Mouse (Mus musculus): ENCODE data around the gene Hoxd3. TPM values are rescaled to one million over a fixed set of nuclear protein-coding genes. Genes with fewer than 3 reads are reported as not detected.

Hoxd3 gene
- polyA plus RNA-seq, 1 experiment from 2014 or later: 1.3 TPM

GRCm38 (mm10) chr2:74668370-74669229 is 43.1 kb upstream of the Hoxd3 start:
- H3K9ac ChIP-seq (ENCODE audit: low read length): no peak overlapping the region
- H3K4me2 ChIP-seq (replicated peaks; ENCODE audit: low read depth): peak overlapping the region; percentile 52
- peak overlapping the region; percentile 32 for H3K4me3 ChIP-seq (ENCODE audit: low read depth, low read length)
- H3K27me3 ChIP-seq (ENCODE audit: control insufficient read depth, insufficient read depth, low read length): peaks cover 54% of the 10 kb centered on the region; the same call in 1 of the 2 replicates
- no peaks in the 10 kb centered on the region for H3K4me1 ChIP-seq (replicated peaks; ENCODE audit: control insufficient read depth, insufficient read depth)
- 0 out of 2 replicates have a peak, but pooled peaks have one; percentile 29 for ATAC-seq (ENCODE audit: low FRiP score, low TSS enrichment)
- no peak for TF ChIP-seq EP300 (optimal IDR thresholded peaks at IDR 0.05)
- TF ChIP-seq CTCF (IDR thresholded peaks at IDR 0.05; ENCODE audit: low read depth): no peak
- no peak for DNase-seq (ENCODE audit: low spot score)
- H3K9me3 ChIP-seq (ENCODE audit: control insufficient read depth, low read length): no peaks in the 10 kb centered on the region
- WGBS: 1% methylated on average over 69 of the region's 74 CpGs
- H3K27ac ChIP-seq (replicated peaks): no peak overlapping the region
- no peaks in the 10 kb centered on the region for H3K36me3 ChIP-seq (ENCODE audit: control insufficient read depth, insufficient read depth, low read length)

DNA sequence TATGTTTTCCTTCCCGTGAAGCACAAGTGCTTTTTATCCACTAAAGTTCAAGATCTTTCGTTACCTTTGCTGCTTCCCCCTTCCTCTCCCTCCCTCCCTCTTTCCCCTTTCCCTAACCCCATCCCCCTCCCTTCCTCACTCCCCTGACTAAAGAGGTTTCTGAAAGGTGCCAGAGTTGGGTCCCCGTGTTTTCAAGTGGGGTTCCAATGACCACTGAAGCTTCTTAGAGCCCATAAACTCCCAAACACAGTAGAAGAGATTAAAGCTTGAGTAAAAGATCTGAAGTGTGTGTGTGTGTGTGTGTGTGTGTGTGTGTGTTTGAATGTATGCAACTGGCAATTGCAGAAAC is 42.5 kb upstream of the Hoxd3 start:
- Histone ChIP-seq H3K27ac (replicated peaks) (no peak overlapping the region), H3K36me3 (ENCODE audit: control insufficient read depth, insufficient read depth, low read length) (no peaks in the 10 kb centered on the region), H3K9me3 (ENCODE audit: control insufficient read depth, low read length) (no peaks in the 10 kb centered on the region), H3K4me3 (ENCODE audit: low read depth, low read length) (no peak overlapping the region), H3K27me3 (ENCODE audit: control insufficient read depth, insufficient read depth, low read length) (peaks cover 53% of the 10 kb centered on the region; the same call in 1 of the 2 replicates), H3K4me1 (replicated peaks; ENCODE audit: control insufficient read depth, insufficient read depth) (no peaks in the 10 kb centered on the region), H3K4me2 (replicated peaks; ENCODE audit: low read depth) (no peak overlapping the region), H3K9ac (ENCODE audit: low read length) (no peak overlapping the region)
- 3% methylated on average over 3 of the region's 3 CpGs for WGBS
- ATAC-seq (ENCODE audit: low FRiP score, low TSS enrichment) (no peak), DNase-seq (ENCODE audit: low spot score) (no peak)
- TF ChIP-seq EP300 (optimal IDR thresholded peaks at IDR 0.05) (no peak), CTCF (IDR thresholded peaks at IDR 0.05; ENCODE audit: low read depth) (no peak)

DNA sequence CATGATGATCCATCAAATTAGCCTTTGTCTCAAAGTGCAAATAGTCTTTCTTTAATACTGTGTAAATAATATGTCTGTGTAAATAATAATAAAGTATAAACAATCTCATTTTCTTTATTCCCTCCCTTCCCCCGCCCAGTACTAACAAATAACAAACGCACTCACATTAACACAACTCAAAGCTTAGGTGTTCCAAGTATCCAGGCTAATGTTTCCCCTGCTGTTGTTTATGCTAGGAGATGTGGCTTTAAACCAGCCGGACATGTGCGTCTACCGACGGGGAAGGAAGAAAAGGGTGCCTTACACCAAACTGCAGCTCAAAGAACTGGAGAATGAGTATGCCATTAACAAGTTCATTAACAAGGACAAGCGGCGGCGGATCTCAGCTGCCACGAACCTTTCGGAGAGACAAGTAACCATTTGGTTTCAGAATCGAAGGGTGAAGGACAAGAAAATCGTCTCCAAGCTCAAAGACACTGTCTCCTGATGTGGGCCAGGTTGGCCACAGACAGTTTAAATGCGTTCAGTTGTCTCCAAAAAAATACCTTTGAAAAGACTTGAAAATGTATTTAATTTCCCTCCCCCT is 42.0 kb upstream of the Hoxd3 start:
- DNase-seq (ENCODE audit: low spot score) (no peak), ATAC-seq (ENCODE audit: low FRiP score, low TSS enrichment) (no peak)
- Histone ChIP-seq H3K36me3 (ENCODE audit: control insufficient read depth, insufficient read depth, low read length) (no peaks in the 10 kb centered on the region), H3K27ac (replicated peaks) (no peak overlapping the region), H3K4me3 (ENCODE audit: low read depth, low read length) (no peak overlapping the region), H3K4me2 (replicated peaks; ENCODE audit: low read depth) (no peak overlapping the region), H3K27me3 (ENCODE audit: control insufficient read depth, insufficient read depth, low read length) (peaks cover 52% of the 10 kb centered on the region; the same call in 1 of the 2 replicates), H3K9ac (ENCODE audit: low read length) (no peak overlapping the region), H3K9me3 (ENCODE audit: control insufficient read depth, low read length) (no peaks in the 10 kb centered on the region), H3K4me1 (replicated peaks; ENCODE audit: control insufficient read depth, insufficient read depth) (no peaks in the 10 kb centered on the region)
- TF ChIP-seq CTCF (IDR thresholded peaks at IDR 0.05; ENCODE audit: low read depth) (no peak), EP300 (optimal IDR thresholded peaks at IDR 0.05) (no peak)
- WGBS: 4% methylated on average over 14 of the region's 14 CpGs

GRCm38 (mm10) chr2:74670632-74671188 is 41.0 kb upstream of the Hoxd3 start:
- Histone ChIP-seq H3K9me3 (ENCODE audit: control insufficient read depth, low read length) (no peaks in the 10 kb centered on the region), H3K36me3 (ENCODE audit: control insufficient read depth, insufficient read depth, low read length) (no peaks in the 10 kb centered on the region), H3K27ac (replicated peaks) (no peak overlapping the region), H3K27me3 (ENCODE audit: control insufficient read depth, insufficient read depth, low read length) (peaks cover 50% of the 10 kb centered on the region; the same call in 1 of the 2 replicates), H3K4me2 (replicated peaks; ENCODE audit: low read depth) (no peak overlapping the region), H3K4me1 (replicated peaks; ENCODE audit: control insufficient read depth, insufficient read depth) (no peaks in the 10 kb centered on the region), H3K4me3 (ENCODE audit: low read depth, low read length) (no peak overlapping the region), H3K9ac (ENCODE audit: low read length) (no peak overlapping the region)
- ATAC-seq (ENCODE audit: low FRiP score, low TSS enrichment) (no peak), DNase-seq (ENCODE audit: low spot score) (no peak)
- 7% methylated on average over 3 of the region's 3 CpGs for WGBS
- TF ChIP-seq CTCF (IDR thresholded peaks at IDR 0.05; ENCODE audit: low read depth) (no peak), EP300 (optimal IDR thresholded peaks at IDR 0.05) (no peak)

- ATAC-seq (ENCODE audit: low FRiP score, low TSS enrichment) (no peak), DNase-seq (ENCODE audit: low spot score) (no peak)
- Histone ChIP-seq H3K36me3 (ENCODE audit: control insufficient read depth, insufficient read depth, low read length) (no peaks in the 10 kb centered on the region), H3K9ac (ENCODE audit: low read length) (no peak overlapping the region), H3K27me3 (ENCODE audit: control insufficient read depth, insufficient read depth, low read length) (peaks cover 44% of the 10 kb centered on the region; the same call in 1 of the 2 replicates), H3K4me1 (replicated peaks; ENCODE audit: control insufficient read depth, insufficient read depth) (no peaks in the 10 kb centered on the region), H3K4me2 (replicated peaks; ENCODE audit: low read depth) (no peak overlapping the region), H3K4me3 (ENCODE audit: low read depth, low read length) (no peak overlapping the region), H3K27ac (replicated peaks) (no peak overlapping the region), H3K9me3 (ENCODE audit: control insufficient read depth, low read length) (no peaks in the 10 kb centered on the region)
- WGBS: 21% methylated on average over 5 of the region's 5 CpGs
- no peak for TF ChIP-seq CTCF (IDR thresholded peaks at IDR 0.05; ENCODE audit: low read depth)
- TF ChIP-seq EP300 (optimal IDR thresholded peaks at IDR 0.05): no peak
These were observed 39.9 kb upstream of the Hoxd3 start for GRCm38 (mm10) chr2:74671847-74672246.

Data from stomach, postnatal 0 days (tissue).